Mouse (Mus musculus): ENCODE results near the gene Map3k7.

DNA sequence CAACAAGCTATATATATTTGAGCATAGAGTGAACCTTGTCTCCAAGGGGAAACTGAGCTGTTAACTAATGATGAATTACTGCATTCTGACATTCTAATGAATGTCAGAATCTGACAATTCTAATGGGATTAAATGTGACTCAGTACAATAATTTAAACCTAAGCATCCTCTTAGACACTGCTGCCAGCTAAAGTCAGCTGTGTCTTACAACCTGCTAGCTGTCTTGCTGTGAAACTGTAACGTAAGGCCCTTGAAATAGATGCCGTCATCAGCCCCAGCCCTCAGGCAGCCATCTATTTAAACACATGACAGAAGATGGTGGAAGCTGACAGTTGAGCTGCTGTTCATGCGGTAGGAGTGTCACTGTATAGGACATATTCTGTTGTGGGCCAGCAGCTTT, 37.6 kb downstream of the Map3k7 start:
- TF ChIP-seq CTCF (IDR thresholded peaks at IDR 0.05; ENCODE audit: low read depth) (no peak), EP300 (IDR thresholded peaks at IDR 0.05; ENCODE audit: low read depth) (no peak)

Measured in liver, embryonic 14.5 days (tissue).